Mouse (Mus musculus) neural tube, embryonic 14.5 days (tissue): Measurements from ENCODE around the gene Tmem120b. TPM values are rescaled to one million over a fixed set of nuclear protein-coding genes. Genes with fewer than 3 reads are reported as not detected.

Experiments used
- ATAC-seq: fragments of 200-750 bp; cut with Nextera tagmentation; 2 replicates; pipeline ENCODE4 v1.8.0; 2017; ENCODE audit warnings: low read depth, mild to moderate bottlenecking, moderate TSS enrichment, moderate library complexity
- H3K27ac ChIP-seq: fragments of 300-500 bp; sonication (generic); 2 replicates; pipeline ENCODE4 v1.5.1; 2014; ENCODE audit warnings: low read depth, mild to moderate bottlenecking, control low read depth, low read length, moderate library complexity, mixed read lengths
- H3K27me3 ChIP-seq: fragments of 300-500 bp; sonication (generic); 2 replicates; pipeline ENCODE4 v1.6.1; 2014; ENCODE audit warnings: low read length; ENCODE audit not compliant: control insufficient read depth, insufficient read depth
- H3K36me3 ChIP-seq: fragments of 300-500 bp; sonication (generic); 2 replicates; pipeline ENCODE4 v1.6.1; 2014; ENCODE audit warnings: low read length, mixed read lengths; ENCODE audit not compliant: control insufficient read depth, insufficient read depth
- H3K4me1 ChIP-seq: fragments of 300-500 bp; sonication (generic); 2 replicates; pipeline ENCODE4 v1.6.1; 2014; ENCODE audit warnings: low read length; ENCODE audit not compliant: control insufficient read depth, insufficient read depth
- H3K4me2 ChIP-seq: fragments of 300-500 bp; sonication (generic); 2 replicates; pipeline ENCODE4 v1.6.1; 2014; ENCODE audit warnings: mild to moderate bottlenecking, low read depth, low read length, control low read depth
- H3K4me3 ChIP-seq: fragments of 300-500 bp; sonication (generic); 2 replicates; pipeline ENCODE4 v1.5.1; 2014; ENCODE audit warnings: low read depth, low read length, control low read depth, mixed read lengths
- H3K9ac ChIP-seq: fragments of 300-500 bp; sonication (generic); replicated peaks from 2 replicates; pipeline ENCODE4 v1.6.1; 2014; ENCODE audit warnings: low read depth, mild to moderate bottlenecking, control low read depth, low read length, mixed read lengths
- H3K9me3 ChIP-seq: fragments of 300-500 bp; sonication (generic); 2 replicates; pipeline ENCODE4 v1.6.1; 2016; ENCODE audit warnings: low read length; ENCODE audit not compliant: control insufficient read depth
- WGBS: fragments of 180-500 bp; shearing (Covaris S2); extraction: QIAGEN DNeasy Blood & Tissue Kit; methylation state at CpG from one replicate; pipeline ENCODE4 v1.1.7; 2014; 5-methylcytosine and 5-hydroxymethylcytosine counted together
- polyA plus RNA-seq: library from polyadenylated mRNA; unstranded; fragments of >200 nt; fragmentation: Nextera tagmentation; extraction: Ambion mirVana; gene quantifications from 2 replicates; pipeline ENCODE4 v1.2.1, GENCODE M21; 2014

The Tmem120b gene
- polyA plus RNA-seq, 1 experiment from 2014 or later = 15.6 TPM

DNA sequence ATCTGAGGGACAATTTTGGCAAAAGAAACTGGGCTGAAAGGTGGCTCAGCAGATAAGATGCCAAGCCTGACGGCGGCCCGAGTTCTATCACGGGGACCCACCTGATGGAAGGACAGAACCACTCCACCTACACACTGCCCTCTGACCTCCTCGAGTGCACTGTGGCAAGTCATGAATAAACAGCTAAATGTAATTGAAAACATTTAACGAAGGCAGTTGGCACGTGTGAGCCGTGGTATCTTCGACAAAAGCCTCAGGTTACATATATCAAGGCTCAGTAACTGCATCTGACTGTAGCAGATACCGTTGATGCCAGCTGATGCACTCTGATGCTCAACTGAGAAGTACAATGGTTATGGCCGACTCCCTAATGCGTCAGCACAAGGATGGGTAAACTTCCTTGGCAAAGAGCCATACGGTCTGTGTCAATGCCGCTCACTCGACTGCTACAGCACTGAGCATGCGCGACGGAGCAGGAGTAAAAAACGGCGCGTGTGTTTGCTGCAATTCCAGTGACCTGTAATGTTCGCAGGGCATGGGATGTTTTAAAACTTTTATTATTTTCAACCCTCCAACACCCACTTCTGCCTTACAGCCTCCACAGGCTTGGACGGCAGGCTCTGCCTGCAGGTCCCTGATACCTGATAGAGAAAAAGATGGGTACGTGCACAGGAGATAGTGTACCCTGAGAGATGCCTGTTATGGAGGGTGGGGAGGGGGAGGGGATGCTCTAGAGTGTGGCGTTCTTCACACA lies 26.2 kb downstream of the Tmem120b start:
- 70% methylated on average over 25 of the region's 25 CpGs for whole genome bisulfite sequencing
- H3K9me3 ChIP-seq = no peaks in the 10 kb centered on the region
- peak; percentile 73; the same call in 1 of the 2 replicates for ATAC-seq
- no peak overlapping the region for H3K9ac ChIP-seq
- H3K27me3 ChIP-seq = no peaks in the 10 kb centered on the region
- H3K27ac ChIP-seq = no peak overlapping the region
- no peak overlapping the region for H3K4me2 ChIP-seq
- H3K36me3 ChIP-seq = no peaks in the 10 kb centered on the region
- no peaks in the 10 kb centered on the region for H3K4me1 ChIP-seq
- no peak overlapping the region for H3K4me3 ChIP-seq

GRCm38 (mm10) chr5:123096299-123096698 lies 28.1 kb downstream of the Tmem120b start:
- Histone ChIP-seq H3K9ac (no peak overlapping the region), H3K4me1 (no peaks in the 10 kb centered on the region), H3K4me2 (no peak overlapping the region), H3K27ac (no peak overlapping the region), H3K9me3 (no peaks in the 10 kb centered on the region), H3K4me3 (no peak overlapping the region), H3K36me3 (no peaks in the 10 kb centered on the region), H3K27me3 (no peaks in the 10 kb centered on the region)
- ATAC-seq = no peak
- 93% methylated on average over 8 of the region's 8 CpGs for WGBS

DNA sequence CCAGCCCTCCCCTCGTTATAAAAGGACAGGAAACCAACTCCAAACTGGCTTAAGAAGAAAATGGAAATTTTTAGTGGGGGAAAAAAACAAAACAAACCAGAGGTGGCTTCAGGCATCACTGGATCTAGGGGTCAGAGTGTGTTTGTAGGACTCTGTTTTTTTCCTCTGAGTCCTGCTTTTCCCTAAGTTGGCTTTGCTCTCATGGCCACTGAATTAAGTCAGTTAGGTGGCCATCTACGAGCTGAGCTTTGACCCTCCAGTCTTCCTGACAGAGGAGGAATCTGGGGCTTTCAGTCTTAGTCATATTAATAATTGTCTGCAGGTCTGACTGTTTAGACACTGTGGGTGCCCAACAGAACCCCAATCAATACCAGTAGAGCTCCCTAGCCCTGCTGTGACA lies 30.3 kb downstream of the Tmem120b start:
- 81% methylated on average over 2 of the region's 2 CpGs for WGBS
- H3K4me2 ChIP-seq = no peak overlapping the region
- no peak for ATAC-seq
- H3K36me3 ChIP-seq = no peaks in the 10 kb centered on the region
- H3K9me3 ChIP-seq = no peaks in the 10 kb centered on the region
- H3K27me3 ChIP-seq = no peaks in the 10 kb centered on the region
- no peak overlapping the region for H3K27ac ChIP-seq
- H3K9ac ChIP-seq = no peak overlapping the region
- no peaks in the 10 kb centered on the region for H3K4me1 ChIP-seq
- no peak overlapping the region for H3K4me3 ChIP-seq

DNA sequence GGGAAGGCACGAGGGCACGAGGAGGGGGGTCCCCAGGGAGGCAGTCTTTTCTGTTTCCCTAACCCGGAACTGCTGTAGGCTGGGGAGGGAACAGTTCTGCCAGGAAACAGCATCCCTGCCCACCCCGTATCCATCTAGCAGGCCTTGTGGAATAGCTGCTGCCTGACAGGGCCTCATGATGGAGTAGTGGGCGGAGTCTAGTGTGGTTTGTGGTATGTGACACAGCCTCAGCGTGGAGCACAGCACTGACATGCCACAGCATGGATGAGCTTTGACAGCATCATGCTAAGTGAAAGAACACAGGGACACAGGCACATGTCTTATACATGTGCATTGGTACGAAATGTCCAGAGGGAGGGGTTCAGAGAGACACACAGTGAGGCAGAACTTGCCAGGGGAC lies 34.2 kb downstream of the Tmem120b start:
- Histone ChIP-seq H3K4me1 (no peaks in the 10 kb centered on the region), H3K4me3 (no peak overlapping the region), H3K9me3 (no peaks in the 10 kb centered on the region), H3K27me3 (no peaks in the 10 kb centered on the region), H3K36me3 (no peaks in the 10 kb centered on the region), H3K27ac (no peak overlapping the region), H3K9ac (no peak overlapping the region), H3K4me2 (no peak overlapping the region)
- 61% methylated on average over 7 of the region's 7 CpGs for WGBS
- ATAC-seq = no peak

GRCm38 (mm10) chr5:123103556-123103955 lies 35.3 kb downstream of the Tmem120b start:
- no peak overlapping the region for H3K4me3 ChIP-seq
- no peaks in the 10 kb centered on the region for H3K36me3 ChIP-seq
- H3K9ac ChIP-seq = no peak overlapping the region
- H3K4me1 ChIP-seq = no peaks in the 10 kb centered on the region
- 83% methylated on average over 8 of the region's 8 CpGs for WGBS
- H3K27ac ChIP-seq = no peak overlapping the region
- H3K27me3 ChIP-seq = no peaks in the 10 kb centered on the region
- no peak for ATAC-seq
- no peaks in the 10 kb centered on the region for H3K9me3 ChIP-seq
- H3K4me2 ChIP-seq = no peak overlapping the region

GRCm38 (mm10) chr5:123104769-123105168 lies 36.6 kb downstream of the Tmem120b start:
- H3K9me3 ChIP-seq = no peaks in the 10 kb centered on the region
- H3K4me1 ChIP-seq = peaks cover 9% of the 10 kb centered on the region
- H3K36me3 ChIP-seq = no peaks in the 10 kb centered on the region
- H3K27me3 ChIP-seq = no peaks in the 10 kb centered on the region
- H3K9ac ChIP-seq = no peak overlapping the region
- no peak overlapping the region for H3K27ac ChIP-seq
- H3K4me2 ChIP-seq = no peak overlapping the region
- no peak for ATAC-seq
- no peak overlapping the region for H3K4me3 ChIP-seq
- 82% methylated on average over 6 of the region's 6 CpGs for WGBS

DNA sequence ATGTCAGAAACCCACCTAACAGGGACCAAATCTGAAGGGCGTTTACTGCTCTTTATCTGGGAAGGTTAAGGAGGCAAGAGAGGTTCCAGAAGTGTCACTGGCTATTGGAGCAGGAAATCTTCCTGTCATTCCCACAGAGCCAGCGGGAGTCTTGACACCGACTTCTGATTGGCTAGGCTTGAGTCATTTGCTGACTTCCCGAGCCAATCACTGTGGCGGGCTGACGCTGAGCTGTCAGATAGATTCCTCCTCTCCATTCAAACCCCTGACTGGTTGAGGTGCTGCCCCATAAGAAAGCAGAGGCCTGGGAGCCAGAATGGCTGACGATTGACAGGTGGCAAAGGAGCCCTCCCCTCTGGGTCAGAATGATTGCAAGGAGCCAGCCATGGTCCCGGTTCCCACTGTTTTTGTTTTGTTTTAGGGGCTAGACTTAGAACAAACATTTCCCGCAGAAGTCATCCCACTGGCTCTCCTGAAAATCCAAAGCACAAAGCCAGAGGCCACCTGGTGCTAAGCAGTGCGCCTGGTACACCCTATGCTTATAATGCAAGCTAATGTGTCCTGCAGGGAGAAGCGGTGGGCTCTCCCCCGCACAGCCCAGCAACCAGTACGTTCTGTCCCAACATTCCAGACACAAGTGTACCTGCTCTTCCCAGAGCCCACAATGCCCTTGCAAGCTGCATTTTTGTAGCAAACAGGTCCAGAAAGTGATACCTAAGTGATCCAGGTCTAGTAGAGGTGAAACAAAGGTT lies 41.4 kb downstream of the Tmem120b start:
- no peaks in the 10 kb centered on the region for H3K9me3 ChIP-seq
- no peak overlapping the region for H3K4me3 ChIP-seq
- H3K4me2 ChIP-seq = peak overlapping the region; percentile 30
- H3K36me3 ChIP-seq = no peaks in the 10 kb centered on the region
- 25% methylated on average over 13 of the region's 13 CpGs for WGBS
- no peaks in the 10 kb centered on the region for H3K27me3 ChIP-seq
- H3K27ac ChIP-seq = peak overlapping the region; percentile 77
- peak overlapping the region; percentile 46; the same call in 1 of the 2 replicates for H3K9ac ChIP-seq
- peak; percentile 69 for ATAC-seq
- H3K4me1 ChIP-seq = peaks cover 16% of the 10 kb centered on the region

GRCm38 (mm10) chr5:123110296-123110721 lies 42.1 kb downstream of the Tmem120b start:
- Histone ChIP-seq H3K4me1 (peaks cover 16% of the 10 kb centered on the region), H3K4me3 (no peak overlapping the region), H3K9me3 (no peaks in the 10 kb centered on the region), H3K4me2 (peak overlapping the region; percentile 3; the same call in 1 of the 2 replicates), H3K36me3 (no peaks in the 10 kb centered on the region), H3K27ac (peak overlapping the region; percentile 77), H3K27me3 (no peaks in the 10 kb centered on the region), H3K9ac (no peak overlapping the region)
- 29% methylated on average over 13 of the region's 13 CpGs for WGBS
- no peak; the same call in 1 of the 2 replicates for ATAC-seq

- WGBS = 30% methylated on average over 11 of the region's 11 CpGs
- no peak for ATAC-seq
These were observed 45.9 kb downstream of the Tmem120b start for GRCm38 (mm10) chr5:123114109-123114508.

More at GRCm38 (mm10) chr5:123114109-123114508, 45.9 kb downstream of the Tmem120b start:
- H3K36me3 ChIP-seq = no peaks in the 10 kb centered on the region
- peaks cover 13% of the 10 kb centered on the region for H3K4me1 ChIP-seq
- no peak overlapping the region for H3K4me2 ChIP-seq
- no peaks in the 10 kb centered on the region for H3K27me3 ChIP-seq
- H3K4me3 ChIP-seq = no peak overlapping the region
- H3K9me3 ChIP-seq = no peaks in the 10 kb centered on the region
- H3K27ac ChIP-seq = no peak overlapping the region
- no peak overlapping the region for H3K9ac ChIP-seq
